Mouse (Mus musculus): ENCODE measurements around the gene Traf1. TPM values are rescaled to one million over a fixed set of nuclear protein-coding genes. Genes with fewer than 3 reads are reported as not detected.

Traf1 gene
- polyA plus RNA-seq, 1 experiment from 2014 or later = 1.2 TPM

DNA sequence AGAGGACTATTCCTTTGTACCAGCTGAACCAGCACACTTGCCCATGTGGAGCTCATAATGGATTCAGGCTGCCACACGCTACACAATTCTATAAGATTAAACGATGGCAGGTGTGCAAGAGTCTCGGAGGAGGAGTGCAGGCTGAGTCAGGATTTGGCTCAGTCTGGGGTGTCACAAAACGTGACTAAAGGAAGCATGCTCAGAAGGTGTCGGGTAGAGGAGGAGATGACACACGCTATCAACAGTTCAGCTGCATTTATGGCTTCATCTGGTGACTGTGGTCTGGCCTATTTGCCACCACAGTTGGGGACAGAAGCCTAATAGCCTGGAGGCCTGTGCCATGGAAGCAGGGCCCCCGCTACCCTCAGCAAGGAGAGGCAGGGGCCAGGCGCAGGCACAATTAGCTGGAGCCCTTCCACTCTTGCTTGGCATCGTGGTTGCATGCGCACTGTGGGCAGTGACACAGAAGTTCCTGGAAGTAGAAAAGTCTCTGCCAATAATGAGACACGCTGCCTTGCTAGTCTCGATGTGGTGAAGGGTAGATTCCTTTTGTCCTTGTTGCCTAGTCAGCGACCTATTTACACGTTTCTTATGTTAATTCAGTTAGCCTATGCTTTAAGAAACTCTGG lies 20.6 kb upstream of the Traf1 start:
- no peak overlapping the region for H3K4me2 ChIP-seq
- H3K9me3 ChIP-seq (replicated peaks) = no peaks in the 10 kb centered on the region
- H3K9ac ChIP-seq = no peak overlapping the region
- WGBS = 62% methylated on average over 14 of the region's 14 CpGs
- H3K4me3 ChIP-seq = no peak overlapping the region
- peaks cover 27% of the 10 kb centered on the region for H3K4me1 ChIP-seq (replicated peaks)
- no peak overlapping the region for H3K27ac ChIP-seq (ENCODE audit: poor library complexity, severe bottlenecking)
- no peaks in the 10 kb centered on the region for H3K36me3 ChIP-seq
- 0 out of 2 replicates have a peak, but pooled peaks cover 5% of the 10 kb centered on the region for H3K27me3 ChIP-seq (replicated peaks)
- no peak for ATAC-seq (ENCODE audit: insufficient number of reproducible peaks, low FRiP score)

DNA sequence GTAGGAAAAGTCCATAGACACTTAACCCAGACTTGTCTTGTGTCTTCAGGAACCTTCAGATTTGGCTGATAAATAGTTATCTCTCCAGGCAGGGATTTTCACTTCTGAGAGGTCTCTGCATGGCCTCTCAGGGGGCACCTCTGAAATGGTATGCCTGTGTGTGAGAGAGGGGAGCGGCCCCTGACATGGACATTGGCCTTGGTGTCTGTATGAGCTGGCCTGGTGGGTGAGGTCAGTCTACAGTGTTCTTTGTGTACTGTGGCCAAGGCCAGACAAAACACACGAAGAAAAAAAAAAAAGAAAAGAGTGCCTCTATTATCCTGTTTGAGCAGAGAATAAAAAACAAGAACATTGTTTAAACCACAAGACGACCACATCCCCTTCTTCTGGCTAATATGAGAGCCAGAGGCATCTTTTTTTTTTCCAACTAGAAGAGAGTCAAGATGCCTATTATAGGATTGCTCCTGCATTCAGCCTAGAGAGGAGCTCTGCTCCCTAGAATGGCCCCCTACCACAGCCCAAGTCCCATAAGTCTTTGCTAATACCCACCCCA lies 18.0 kb upstream of the Traf1 start:
- H3K36me3 ChIP-seq = no peaks in the 10 kb centered on the region
- H3K4me3 ChIP-seq = no peak overlapping the region
- no peak for ATAC-seq (ENCODE audit: insufficient number of reproducible peaks, low FRiP score)
- H3K27ac ChIP-seq (ENCODE audit: poor library complexity, severe bottlenecking) = no peak overlapping the region
- peaks cover 4% of the 10 kb centered on the region for H3K9me3 ChIP-seq (replicated peaks)
- H3K27me3 ChIP-seq (replicated peaks) = no peaks in the 10 kb centered on the region; the same call in 1 of the 2 replicates
- H3K4me1 ChIP-seq (replicated peaks) = peaks cover 32% of the 10 kb centered on the region
- no peak overlapping the region for H3K4me2 ChIP-seq
- no peak overlapping the region for H3K9ac ChIP-seq
- 75% methylated on average over 3 of the region's 3 CpGs for WGBS

DNA sequence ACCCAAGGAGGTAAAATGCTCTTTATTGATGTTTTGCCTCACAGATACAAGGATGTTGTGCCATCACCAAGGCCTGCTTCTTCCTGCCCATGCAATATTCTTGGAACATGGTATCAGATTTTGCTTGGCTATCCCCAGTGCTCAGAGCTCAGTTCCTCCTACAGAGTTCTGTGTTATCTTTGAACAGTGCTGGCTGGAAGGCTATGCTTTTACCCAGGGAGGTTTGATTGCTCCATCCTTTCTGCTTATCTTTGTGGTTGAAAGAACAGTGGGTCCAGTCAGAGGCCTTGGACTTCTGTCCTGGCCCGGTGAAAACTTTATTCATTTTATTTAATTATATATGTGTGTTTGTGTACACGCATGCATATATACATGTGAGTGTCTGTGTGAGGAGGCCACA lies 16.7 kb upstream of the Traf1 start:
- H3K4me2 ChIP-seq = no peak overlapping the region
- no peak for ATAC-seq (ENCODE audit: insufficient number of reproducible peaks, low FRiP score)
- H3K36me3 ChIP-seq = no peaks in the 10 kb centered on the region
- H3K9me3 ChIP-seq (replicated peaks) = peaks cover 4% of the 10 kb centered on the region
- H3K27me3 ChIP-seq (replicated peaks) = peaks cover 3% of the 10 kb centered on the region; the same call in 1 of the 2 replicates
- H3K4me3 ChIP-seq = no peak overlapping the region
- no peak overlapping the region for H3K27ac ChIP-seq (ENCODE audit: poor library complexity, severe bottlenecking)
- peaks cover 30% of the 10 kb centered on the region for H3K4me1 ChIP-seq (replicated peaks)
- 92% methylated on average over 2 of the region's 2 CpGs for WGBS
- H3K9ac ChIP-seq = no peak overlapping the region

DNA sequence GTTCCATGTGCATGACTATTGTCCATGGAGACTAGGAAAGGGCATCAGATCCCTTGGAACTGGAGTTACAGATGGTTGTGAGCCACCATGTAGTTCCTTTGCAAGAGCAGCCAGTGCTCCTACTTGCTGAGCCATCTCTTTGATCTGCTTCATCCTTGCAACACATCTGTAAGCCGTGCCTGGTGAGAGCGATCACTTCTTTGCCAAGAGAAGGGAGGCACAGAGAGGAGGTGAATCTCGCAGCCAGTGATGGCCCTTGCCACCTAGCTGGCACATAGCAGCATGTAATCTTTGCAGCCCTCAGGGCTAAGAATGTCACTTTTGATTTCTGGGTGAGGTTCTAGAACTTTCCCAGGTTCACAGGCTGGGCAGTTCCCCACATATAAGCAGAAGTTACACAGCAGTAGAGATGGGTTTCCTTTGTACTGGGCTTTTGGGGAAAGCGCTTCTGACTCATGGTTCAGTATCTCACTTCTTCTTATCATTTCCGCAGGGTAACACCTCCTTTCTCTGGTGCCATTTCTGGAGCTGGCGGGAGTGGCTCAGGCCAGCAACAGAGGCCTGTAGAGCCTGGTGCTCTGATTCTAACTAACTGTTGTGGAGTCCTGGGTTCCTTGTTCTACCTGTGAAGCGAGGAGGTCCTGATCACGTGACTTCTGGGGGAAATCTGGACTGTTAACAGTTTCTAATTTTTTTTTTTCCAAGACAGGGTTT lies 15.5 kb upstream of the Traf1 start:
- Histone ChIP-seq H3K27me3 (replicated peaks) (peaks cover 3% of the 10 kb centered on the region; the same call in 1 of the 2 replicates), H3K4me2 (no peak overlapping the region), H3K9ac (no peak overlapping the region), H3K4me3 (no peak overlapping the region), H3K36me3 (no peaks in the 10 kb centered on the region), H3K27ac (ENCODE audit: poor library complexity, severe bottlenecking) (no peak overlapping the region), H3K4me1 (replicated peaks) (peaks cover 19% of the 10 kb centered on the region), H3K9me3 (replicated peaks) (peaks cover 4% of the 10 kb centered on the region)
- 49% methylated on average over 8 of the region's 8 CpGs for WGBS
- ATAC-seq (ENCODE audit: insufficient number of reproducible peaks, low FRiP score) = no peak

DNA sequence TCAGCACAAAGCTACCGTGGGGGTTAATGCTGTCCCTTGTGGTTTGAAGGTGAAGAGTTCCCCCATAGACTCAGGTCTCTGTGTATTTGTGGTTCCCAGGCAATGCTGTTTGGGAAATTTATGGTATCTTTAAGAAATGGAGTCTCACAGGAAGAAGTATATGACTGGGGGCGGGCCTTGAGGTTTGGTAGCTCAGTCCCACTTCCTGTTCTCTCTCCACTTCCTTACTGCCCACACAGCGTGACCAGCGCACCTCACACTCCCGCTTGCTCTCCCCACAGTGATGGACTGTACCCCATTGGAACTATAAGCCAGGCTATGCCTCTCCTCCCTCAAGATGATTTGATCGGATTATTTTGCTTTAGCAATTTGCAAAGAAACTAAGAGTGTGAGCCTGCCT lies 14.9 kb upstream of the Traf1 start:
- 85% methylated on average over 6 of the region's 6 CpGs for WGBS
- H3K9me3 ChIP-seq (replicated peaks) = peaks cover 4% of the 10 kb centered on the region
- no peak overlapping the region for H3K9ac ChIP-seq
- no peak for ATAC-seq (ENCODE audit: insufficient number of reproducible peaks, low FRiP score)
- H3K4me1 ChIP-seq (replicated peaks) = peaks cover 14% of the 10 kb centered on the region
- H3K4me3 ChIP-seq = no peak overlapping the region
- no peak overlapping the region for H3K27ac ChIP-seq (ENCODE audit: poor library complexity, severe bottlenecking)
- H3K36me3 ChIP-seq = no peaks in the 10 kb centered on the region
- H3K4me2 ChIP-seq = no peak overlapping the region
- peaks cover 3% of the 10 kb centered on the region; the same call in 1 of the 2 replicates for H3K27me3 ChIP-seq (replicated peaks)

DNA sequence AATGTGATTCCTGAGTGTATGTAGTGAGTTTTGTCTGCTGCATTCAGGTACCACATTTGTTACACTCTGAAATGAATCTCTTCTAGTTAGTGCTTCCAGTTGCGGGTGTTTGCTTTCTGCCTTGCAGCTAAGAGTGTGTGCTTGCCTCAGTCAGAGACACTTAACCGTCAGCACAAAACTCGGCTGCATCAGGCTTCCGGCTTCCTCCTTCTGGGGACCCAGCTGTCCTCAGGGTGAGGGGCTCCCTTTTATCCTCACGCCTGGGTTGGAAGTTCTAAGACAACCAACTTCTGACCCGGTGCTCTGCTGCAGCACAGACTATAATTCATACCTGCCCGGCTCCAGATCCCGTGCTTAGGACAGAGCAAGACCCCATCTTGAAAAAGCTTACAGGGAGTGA lies 11.5 kb upstream of the Traf1 start:
- 76% methylated on average over 8 of the region's 8 CpGs for WGBS
- Histone ChIP-seq H3K9me3 (replicated peaks) (peaks cover 4% of the 10 kb centered on the region), H3K27me3 (replicated peaks) (peaks cover 6% of the 10 kb centered on the region; the same call in 1 of the 2 replicates), H3K4me1 (replicated peaks) (peaks cover 10% of the 10 kb centered on the region), H3K9ac (no peak overlapping the region), H3K27ac (ENCODE audit: poor library complexity, severe bottlenecking) (no peak overlapping the region), H3K4me3 (no peak overlapping the region), H3K36me3 (no peaks in the 10 kb centered on the region), H3K4me2 (no peak overlapping the region)
- no peak for ATAC-seq (ENCODE audit: insufficient number of reproducible peaks, low FRiP score)

DNA sequence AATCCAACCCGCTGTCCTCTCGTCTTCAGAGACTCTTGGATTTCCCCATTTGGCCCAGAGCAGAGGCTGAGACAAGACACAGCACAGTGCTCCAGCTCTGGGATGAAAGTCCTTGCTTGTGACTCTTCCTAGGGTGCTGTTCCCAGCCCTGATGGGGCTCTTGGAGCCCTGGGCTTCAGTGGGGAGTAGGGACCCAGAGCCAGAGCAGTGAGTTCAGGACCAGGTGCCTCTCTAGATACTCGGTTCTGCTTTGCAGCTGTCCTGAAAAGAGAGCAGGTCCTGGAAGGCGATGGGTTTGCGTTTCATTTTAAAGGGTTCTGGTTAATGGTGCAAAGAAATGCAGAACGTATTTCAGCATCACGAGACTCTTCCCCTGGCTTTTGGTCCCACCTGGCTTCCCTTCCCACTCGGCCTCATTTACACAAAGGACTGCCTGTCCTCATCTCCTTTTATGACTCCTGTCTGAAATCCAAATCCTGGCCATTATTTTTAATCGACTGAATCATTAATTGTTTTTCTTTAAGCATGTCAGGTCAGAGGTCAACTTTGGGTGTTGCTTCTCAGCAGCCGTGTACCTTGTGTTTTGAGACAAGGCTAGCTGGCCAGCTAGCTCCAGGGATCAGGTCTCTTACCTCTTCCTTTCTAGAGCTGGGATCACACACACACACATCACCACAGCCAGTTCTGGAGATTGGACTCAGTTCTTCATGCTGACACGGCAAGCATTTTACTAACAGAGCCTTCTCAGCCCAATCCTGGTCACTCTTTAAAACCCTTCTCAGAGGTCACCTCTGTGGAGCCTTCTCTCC lies 9.7 kb upstream of the Traf1 start:
- H3K9me3 ChIP-seq (replicated peaks) = peaks cover 4% of the 10 kb centered on the region
- no peaks in the 10 kb centered on the region for H3K36me3 ChIP-seq
- no peak overlapping the region for H3K4me3 ChIP-seq
- 64% methylated on average over 11 of the region's 11 CpGs for WGBS
- no peak overlapping the region for H3K27ac ChIP-seq (ENCODE audit: poor library complexity, severe bottlenecking)
- no peak overlapping the region for H3K9ac ChIP-seq
- no peak overlapping the region for H3K4me2 ChIP-seq
- no peaks in the 10 kb centered on the region for H3K4me1 ChIP-seq (replicated peaks)
- ATAC-seq (ENCODE audit: insufficient number of reproducible peaks, low FRiP score) = no peak
- peaks cover 6% of the 10 kb centered on the region for H3K27me3 ChIP-seq (replicated peaks)

DNA sequence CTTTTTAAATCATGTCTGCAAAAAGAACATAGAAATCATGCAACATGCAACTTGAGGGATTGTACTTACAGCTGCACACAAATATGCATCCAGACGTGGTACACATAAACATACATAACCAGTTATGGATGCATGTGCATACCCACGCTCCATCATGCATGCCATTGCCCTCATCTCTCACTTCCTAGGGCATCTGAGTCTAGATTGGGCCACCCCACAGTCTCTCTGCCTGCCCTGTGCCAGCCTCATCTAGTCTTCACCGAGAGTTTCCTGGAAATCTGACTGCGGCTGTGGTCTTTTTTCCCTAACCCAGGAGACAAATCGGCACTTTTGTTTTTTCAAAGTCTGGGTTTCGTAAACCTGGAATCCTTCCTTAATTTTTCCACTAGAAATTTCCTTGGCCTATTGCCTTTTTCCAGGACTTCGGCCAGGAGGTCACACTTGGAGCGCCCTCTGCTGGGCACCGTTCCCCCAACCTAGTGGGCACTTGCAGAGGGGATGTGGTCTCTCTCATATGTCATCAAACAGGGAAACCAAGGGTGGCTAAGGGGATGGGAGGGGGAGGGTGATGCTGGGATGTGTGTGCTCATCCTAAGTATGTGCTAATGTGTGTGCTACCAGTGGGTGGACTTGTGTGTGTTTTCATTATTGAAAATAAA lies 8.6 kb upstream of the Traf1 start:
- Histone ChIP-seq H3K27me3 (replicated peaks) (peaks cover 6% of the 10 kb centered on the region), H3K4me3 (no peak overlapping the region), H3K4me1 (replicated peaks) (peaks cover 4% of the 10 kb centered on the region; the same call in 1 of the 2 replicates), H3K9ac (no peak overlapping the region), H3K27ac (ENCODE audit: poor library complexity, severe bottlenecking) (no peak overlapping the region), H3K36me3 (no peaks in the 10 kb centered on the region), H3K9me3 (replicated peaks) (peaks cover 4% of the 10 kb centered on the region), H3K4me2 (no peak overlapping the region)
- no peak for ATAC-seq (ENCODE audit: insufficient number of reproducible peaks, low FRiP score)
- WGBS = 30% methylated on average over 9 of the region's 9 CpGs

DNA sequence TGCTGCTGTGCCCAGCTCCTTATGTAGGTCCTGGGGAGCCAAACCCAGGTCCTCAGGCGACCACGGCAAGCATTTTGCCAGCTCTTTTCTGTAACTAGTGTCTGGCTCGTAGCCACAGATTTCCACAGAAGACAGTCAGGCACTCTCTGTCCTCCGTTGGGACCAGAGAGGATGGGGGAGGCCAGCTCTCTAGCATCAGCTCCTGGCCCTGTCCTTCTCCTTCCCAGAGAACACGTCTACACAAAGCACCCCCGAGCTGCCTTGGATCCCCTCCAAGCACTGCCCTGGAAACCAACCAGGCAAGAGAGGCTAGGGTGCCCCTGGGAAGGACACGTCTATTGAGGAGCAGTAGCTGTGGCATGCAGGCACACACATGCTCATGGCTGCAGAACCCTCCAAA lies 7.6 kb upstream of the Traf1 start:
- H3K9me3 ChIP-seq (replicated peaks) = no peaks in the 10 kb centered on the region
- H3K4me3 ChIP-seq = no peak overlapping the region
- H3K4me2 ChIP-seq = no peak overlapping the region
- peaks cover 6% of the 10 kb centered on the region; the same call in 1 of the 2 replicates for H3K4me1 ChIP-seq (replicated peaks)
- 66% methylated on average over 7 of the region's 7 CpGs for WGBS
- no peak overlapping the region for H3K9ac ChIP-seq
- peaks cover 6% of the 10 kb centered on the region for H3K27me3 ChIP-seq (replicated peaks)
- no peaks in the 10 kb centered on the region for H3K36me3 ChIP-seq
- no peak overlapping the region for H3K27ac ChIP-seq (ENCODE audit: poor library complexity, severe bottlenecking)
- ATAC-seq (ENCODE audit: insufficient number of reproducible peaks, low FRiP score) = no peak

DNA sequence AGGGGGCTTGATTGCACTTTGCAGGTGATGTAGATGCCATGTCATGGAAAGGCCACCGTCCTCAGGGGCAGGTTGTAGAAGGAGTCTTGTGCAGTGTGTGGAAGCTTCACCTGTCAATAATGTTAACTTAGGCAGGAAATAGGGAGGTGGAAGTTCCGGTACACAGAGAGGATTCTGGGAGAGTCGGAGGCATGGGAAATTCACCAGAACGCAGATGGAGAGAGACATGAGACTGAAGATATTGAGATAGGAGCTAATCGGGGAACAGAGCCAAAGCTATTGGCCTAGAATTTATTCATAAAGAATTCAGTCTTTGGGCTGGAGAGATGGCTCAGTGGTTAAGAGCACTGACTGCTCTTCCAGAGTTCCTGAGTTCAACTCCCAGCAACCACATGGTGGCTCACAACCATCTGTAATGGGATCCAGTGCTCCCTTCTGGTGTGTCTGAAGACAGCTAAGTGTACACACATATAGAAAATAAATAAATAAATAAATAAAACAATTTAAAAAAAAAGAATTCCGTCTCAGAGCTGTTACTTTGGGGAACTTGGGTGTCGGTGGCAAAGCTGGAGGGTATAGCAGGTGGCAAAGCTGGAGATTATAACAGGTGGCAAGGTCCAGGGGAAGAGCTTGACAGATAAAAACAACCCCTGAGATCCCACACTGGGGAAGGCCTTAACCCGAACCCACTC lies 4.8 kb upstream of the Traf1 start:
- Histone ChIP-seq H3K27me3 (replicated peaks) (peaks cover 3% of the 10 kb centered on the region; the same call in 1 of the 2 replicates), H3K4me2 (no peak overlapping the region), H3K36me3 (no peaks in the 10 kb centered on the region), H3K9me3 (replicated peaks) (no peaks in the 10 kb centered on the region), H3K27ac (ENCODE audit: poor library complexity, severe bottlenecking) (no peak overlapping the region), H3K4me1 (replicated peaks) (peaks cover 9% of the 10 kb centered on the region), H3K9ac (no peak overlapping the region), H3K4me3 (no peak overlapping the region)
- ATAC-seq (ENCODE audit: insufficient number of reproducible peaks, low FRiP score) = no peak
- WGBS = 79% methylated on average over 8 of the region's 8 CpGs

Data from heart, embryonic 12.5 days (tissue).